Mouse (Mus musculus) myocyte (in vitro differentiated cells): Measurements from ENCODE around the gene Mcl1.

ENCODE experiments used
- CEBPB ChIP-seq: IDR thresholded peaks from 2 replicates; pipeline ENCODE4 v1.6.1; 2011; ENCODE audit warnings: mild to moderate bottlenecking, moderate library complexity; ENCODE audit not compliant: poor library complexity, insufficient read depth, severe bottlenecking
- E2F4 ChIP-seq: IDR thresholded peaks from one replicate; pipeline ENCODE4 v1.6.1; 2011; ENCODE audit warnings: mild to moderate bottlenecking, control low read depth, moderate library complexity; ENCODE audit not compliant: insufficient read depth
- MAX ChIP-seq: IDR thresholded peaks from one replicate; pipeline ENCODE4 v1.6.1; 2011; ENCODE audit warnings: low read depth, mild to moderate bottlenecking, control low read depth
- MYOD1 ChIP-seq, 3 experiments: IDR thresholded peaks; one replicate each; pipeline ENCODE4 v1.6.1; 2011; ENCODE audit warnings: control low read depth in 2 of 3, low read depth in 2 of 3, mild to moderate bottlenecking in 2 of 3, moderate library complexity in 1 of 3; ENCODE audit not compliant: insufficient read length in 2 of 3, control insufficient read depth in 1 of 3
- MYOG ChIP-seq, 3 experiments: IDR thresholded peaks; one replicate each; pipeline ENCODE4 v1.6.1; 2011; ENCODE audit warnings: control low read depth in 2 of 3, low read depth in 2 of 3, mild to moderate bottlenecking in 2 of 3; ENCODE audit not compliant: insufficient read length in 2 of 3, control insufficient read depth in 1 of 3, insufficient read depth in 1 of 3
- POLR2A ChIP-seq: IDR thresholded peaks from one replicate; pipeline ENCODE4 v1.6.1; 2011; ENCODE audit warnings: low read depth, mild to moderate bottlenecking, control low read depth, moderate library complexity; ENCODE audit not compliant: insufficient read length
- POLR2AphosphoS2 ChIP-seq: IDR thresholded peaks from one replicate; pipeline ENCODE4 v1.6.1; 2011; ENCODE audit warnings: low read depth, control low read depth; ENCODE audit not compliant: insufficient read length
- REST ChIP-seq: IDR thresholded peaks from one replicate; pipeline ENCODE4 v1.6.1; 2011; ENCODE audit warnings: mild to moderate bottlenecking, control low read depth, moderate library complexity; ENCODE audit not compliant: insufficient read depth, insufficient read length
- SRF ChIP-seq: IDR thresholded peaks from one replicate; pipeline ENCODE4 v1.6.1; 2011; ENCODE audit warnings: low read depth; ENCODE audit not compliant: control insufficient read depth, insufficient read length
- TCF12 ChIP-seq: IDR thresholded peaks from one replicate; pipeline ENCODE4 v1.6.1; 2011; ENCODE audit warnings: mild to moderate bottlenecking, control low read depth; ENCODE audit not compliant: poor library complexity, insufficient read depth, severe bottlenecking
- TCF3 ChIP-seq: IDR thresholded peaks from one replicate; pipeline ENCODE4 v1.6.1; 2011; ENCODE audit warnings: low read depth, control low read depth; ENCODE audit not compliant: insufficient read length
- USF1 ChIP-seq: IDR thresholded peaks from one replicate; pipeline ENCODE4 v1.6.1; 2011; ENCODE audit warnings: low read depth, mild to moderate bottlenecking, control low read depth, moderate library complexity

DNA sequence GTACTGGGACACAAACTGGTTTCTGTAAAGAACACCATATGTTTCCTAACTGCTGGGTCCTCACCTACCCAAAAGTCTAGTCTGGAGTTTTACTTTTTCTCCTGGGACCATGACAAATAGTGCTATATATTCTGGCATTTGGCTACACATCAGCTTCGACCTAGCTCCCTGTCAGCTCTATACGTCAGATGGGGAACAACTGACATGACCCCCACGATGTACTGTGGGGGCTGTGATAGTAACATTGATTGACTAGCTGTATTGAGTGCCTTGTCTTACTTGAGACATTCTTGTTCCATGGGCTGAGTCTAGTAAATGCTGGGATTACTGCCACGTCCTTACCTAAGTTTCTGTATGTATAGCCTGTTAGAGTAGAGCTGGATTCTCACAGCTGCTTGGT, 8.9 kb downstream of the Mcl1 start:
- no peak for TF ChIP-seq E2F4
- TF ChIP-seq MYOD1 (IDR thresholded peaks at IDR 0.05; ENCODE audit: control insufficient read depth in 1 of 3, insufficient read length in 2 of 3, low read depth in 2 of 3) = no peak
- TF ChIP-seq MAX = no peak
- TF ChIP-seq POLR2A = no peak
- no peak for TF ChIP-seq POLR2AphosphoS2
- TF ChIP-seq TCF12 = no peak
- TF ChIP-seq USF1 = no peak
- no peak for TF ChIP-seq SRF
- no peak for TF ChIP-seq TCF3
- no peak for TF ChIP-seq CEBPB
- TF ChIP-seq MYOG (IDR thresholded peaks at IDR 0.05; ENCODE audit: control insufficient read depth in 1 of 3, insufficient read depth in 1 of 3, insufficient read length in 2 of 3, low read depth in 2 of 3) = no peak
- no peak for TF ChIP-seq REST
